Mouse (Mus musculus): ENCODE results near the gene Hmgn5.
A peak's percentile ranks its signal among the peaks of the same experiment; 100 is the strongest.

Hmgn5 gene

GRCm38 (mm10) chrX:109013283-109013682 is at the start of gene Hmgn5:
Hmgn5 (minus strand) TSS chrX:109013404.
- DNase-seq (ENCODE audit: low read depth, low spot score), result peak; percentile 69

DNA sequence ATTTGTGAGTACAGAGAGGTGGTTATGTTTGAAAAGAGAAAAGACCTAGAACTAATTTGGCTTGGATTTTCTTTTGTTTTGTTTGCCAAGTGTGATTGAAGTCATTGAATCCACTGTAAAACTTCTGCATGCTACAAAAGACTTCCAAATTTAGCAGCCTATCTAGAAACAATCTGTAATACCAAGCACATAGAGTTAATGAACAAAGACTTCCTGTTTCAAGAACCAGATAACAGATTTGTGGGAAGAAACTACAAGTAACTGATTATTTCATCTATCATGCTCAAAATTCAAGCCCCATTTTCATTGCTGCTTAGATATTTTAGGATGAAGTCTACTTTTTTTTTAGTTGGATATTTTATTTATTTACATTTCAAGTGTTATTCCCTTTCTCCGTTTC is 34.6 kb upstream of the Hmgn5 start:
- no peak for DNase-seq (ENCODE audit: low read depth, low spot score)

GRCm38 (mm10) chrX:109026224-109026623 is 13.0 kb upstream of the Hmgn5 start:
- DNase-seq (ENCODE audit: low read depth, low spot score), result no peak

DNA sequence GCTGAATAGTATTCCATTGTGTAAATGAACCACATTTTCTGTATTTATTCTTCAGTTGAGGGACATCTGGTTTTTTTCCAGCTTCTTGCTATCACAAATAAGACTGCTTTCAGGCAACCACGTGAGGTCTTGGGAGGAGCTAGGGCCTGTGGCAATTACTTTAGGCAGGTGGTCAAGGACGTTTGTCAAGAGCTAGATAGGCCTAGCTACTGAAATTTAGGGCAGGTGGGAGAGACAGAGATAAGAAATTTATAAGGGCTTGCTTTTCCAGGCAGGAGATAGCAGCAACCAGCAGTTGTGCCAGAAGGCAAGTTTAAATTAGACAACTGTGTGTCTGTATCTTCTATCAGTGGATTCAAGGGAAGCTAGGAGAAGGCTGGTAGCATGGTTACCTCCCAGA is 7.7 kb upstream of the Hmgn5 start:
- no peak for DNase-seq (ENCODE audit: low read depth, low spot score)

DNA sequence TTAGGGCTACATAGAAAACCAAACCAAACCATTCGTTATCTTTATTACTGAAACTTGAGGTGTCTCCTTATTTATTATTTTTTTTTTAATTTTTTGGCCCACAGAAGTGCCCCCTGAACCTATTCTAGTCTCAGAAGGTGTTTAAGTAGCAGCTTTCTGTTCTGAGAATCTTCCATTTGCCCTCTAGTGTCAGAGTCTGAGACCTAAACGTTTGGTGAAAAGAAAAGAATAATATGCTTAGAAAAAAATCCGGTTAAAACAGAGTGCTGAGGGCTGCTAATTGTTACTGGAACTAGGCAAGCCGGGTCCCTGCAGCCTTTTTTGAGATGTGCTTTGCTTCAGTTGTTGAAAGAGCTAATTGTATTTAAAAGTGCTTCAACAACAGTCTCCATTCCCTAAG is 962 bp upstream of the Hmgn5 start:
- DNase-seq (ENCODE audit: low read depth, low spot score), result no peak

DNA sequence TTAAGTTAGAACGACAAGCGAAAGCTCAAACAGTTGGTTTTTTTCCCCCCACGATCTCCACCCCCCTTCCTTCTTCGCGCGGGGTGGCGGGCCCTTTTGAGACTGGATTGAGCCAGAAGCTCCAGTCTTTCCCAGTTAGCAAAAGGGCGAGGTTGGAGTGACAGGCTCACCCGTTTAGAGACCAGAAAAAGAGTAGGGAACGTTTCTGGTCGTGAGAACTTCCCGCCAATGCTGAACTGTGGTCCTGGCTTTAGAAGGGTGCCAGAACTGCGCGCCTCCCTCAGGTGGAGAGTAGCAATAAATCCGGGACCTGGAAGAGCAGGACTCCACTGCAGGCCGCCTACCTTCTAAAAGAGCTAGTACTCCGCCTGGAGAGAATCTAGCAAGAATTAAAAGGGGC is 482 bp upstream of the Hmgn5 start:
- DNase-seq (ENCODE audit: low read depth, low spot score), result no peak

GRCm38 (mm10) chrX:109012371-109013031 is 703 bp downstream of the Hmgn5 start:
- DNase-seq (ENCODE audit: low read depth, low spot score), result no peak

- no peak for DNase-seq (ENCODE audit: low read depth, low spot score)
These were observed 1.5 kb downstream of the Hmgn5 start for GRCm38 (mm10) chrX:109011611-109012185.

- DNase-seq (ENCODE audit: low read depth, low spot score), result no peak
These were observed 11.9 kb downstream of the Hmgn5 start for GRCm38 (mm10) chrX:109001277-109001676.
